Mouse (Mus musculus) thymus, adult 2 months (tissue): ENCODE measurements around the gene Tfap2d. TPM values are rescaled to one million over a fixed set of nuclear protein-coding genes. Genes with fewer than 3 reads are reported as not detected.

Source experiments
- DNase-seq: peaks from one replicate; pipeline ENCODE4 v3.0.0; 2021
- H3K27ac ChIP-seq: fragments of 200-500 bp; 2 replicates; pipeline ENCODE4 v1.5.1; 2012; ENCODE audit warnings: low read length, control low read depth; ENCODE audit not compliant: control insufficient read depth, insufficient read depth
- H3K27me3 ChIP-seq: fragments of 200-500 bp; 2 replicates; pipeline ENCODE4 v1.6.1; 2012; ENCODE audit warnings: mild to moderate bottlenecking, low read length, moderate library complexity, mixed read lengths; ENCODE audit not compliant: control insufficient read depth, insufficient read depth
- H3K36me3 ChIP-seq: fragments of 200-500 bp; 2 replicates; pipeline ENCODE4 v1.6.1; 2012; ENCODE audit warnings: mild to moderate bottlenecking, low read length, moderate library complexity; ENCODE audit not compliant: control insufficient read depth, insufficient read depth
- H3K4me1 ChIP-seq: fragments of 200-500 bp; replicated peaks from 2 replicates; pipeline ENCODE4 v1.6.1; 2012; ENCODE audit warnings: low read length; ENCODE audit not compliant: control insufficient read depth, insufficient read depth
- H3K4me3 ChIP-seq: fragments of 200-500 bp; 2 replicates; pipeline ENCODE4 v1.5.1; 2012; ENCODE audit warnings: mild to moderate bottlenecking, low read length, control low read depth, moderate library complexity; ENCODE audit not compliant: control insufficient read depth, insufficient read depth
- CTCF ChIP-seq: fragments of 200-500 bp; IDR thresholded peaks from 2 replicates; pipeline ENCODE4 v1.5.1; 2012; ENCODE audit warnings: mild to moderate bottlenecking, control low read depth, low read length, moderate library complexity, borderline replicate concordance; ENCODE audit not compliant: control insufficient read depth, poor library complexity, insufficient read depth; ENCODE audit errors: extremely low read depth
- POLR2A ChIP-seq: fragments of 200-500 bp; IDR thresholded peaks from 2 replicates; pipeline ENCODE4 v1.6.1; 2012; ENCODE audit warnings: mild to moderate bottlenecking, low read length, control low read depth, moderate library complexity; ENCODE audit not compliant: control insufficient read depth, poor library complexity, insufficient read depth; ENCODE audit errors: extremely low read depth
- WGBS: fragments of 180-500 bp; shearing (Covaris S2); methylation state at CpG from one replicate; pipeline ENCODE4 v1.1.7; 2018; 5-methylcytosine and 5-hydroxymethylcytosine counted together
- polyA plus RNA-seq: library from polyadenylated mRNA; depleted of rRNA; stranded (reverse); fragments of >200 nt; gene quantifications from 2 replicates; pipeline ENCODE4 v1.2.3, GENCODE M21; 2012

The Tfap2d gene
- polyA plus RNA-seq, 1 experiment, result not detected

- WGBS, result 3% methylated on average over 10 of the region's 10 CpGs
- H3K27ac ChIP-seq, result no peak overlapping the region
- no peaks in the 10 kb centered on the region for H3K36me3 ChIP-seq
- H3K4me3 ChIP-seq, result no peak overlapping the region
- no peak for DNase-seq
- H3K4me1 ChIP-seq, result no peaks in the 10 kb centered on the region
- TF ChIP-seq POLR2A (no peak), CTCF (no peak)
- peaks cover 11% of the 10 kb centered on the region for H3K27me3 ChIP-seq
Observed at GRCm38 (mm10) chr1:19209359-19209745, 106.5 kb downstream of the Tfap2d start.

GRCm38 (mm10) chr1:19209776-19210175, 107.0 kb downstream of the Tfap2d start:
- TF ChIP-seq CTCF (no peak), POLR2A (no peak)
- Histone ChIP-seq H3K4me3 (no peak overlapping the region), H3K27ac (no peak overlapping the region), H3K36me3 (no peaks in the 10 kb centered on the region), H3K27me3 (peaks cover 11% of the 10 kb centered on the region), H3K4me1 (no peaks in the 10 kb centered on the region)
- WGBS, result 5% methylated on average over 31 of the region's 31 CpGs
- no peak for DNase-seq

- no peak for TF ChIP-seq POLR2A
- TF ChIP-seq CTCF, result no peak
- DNase-seq, result no peak
- Histone ChIP-seq H3K4me3 (no peak overlapping the region), H3K27ac (no peak overlapping the region), H3K36me3 (no peaks in the 10 kb centered on the region), H3K4me1 (no peaks in the 10 kb centered on the region), H3K27me3 (peaks cover 11% of the 10 kb centered on the region)
- WGBS, result 4% methylated on average over 29 of the region's 30 CpGs
Observed at GRCm38 (mm10) chr1:19210215-19211032, 107.6 kb downstream of the Tfap2d start.

- H3K27me3 ChIP-seq, result peaks cover 11% of the 10 kb centered on the region
- DNase-seq, result no peak
- H3K36me3 ChIP-seq, result no peaks in the 10 kb centered on the region
- 12% methylated on average over 8 of the region's 8 CpGs for WGBS
- H3K27ac ChIP-seq, result no peak overlapping the region
- no peak overlapping the region for H3K4me3 ChIP-seq
- TF ChIP-seq POLR2A (no peak), CTCF (no peak)
- H3K4me1 ChIP-seq, result no peaks in the 10 kb centered on the region
Observed at GRCm38 (mm10) chr1:19211033-19211405, 108.2 kb downstream of the Tfap2d start.

GRCm38 (mm10) chr1:19211546-19212154, 108.8 kb downstream of the Tfap2d start:
- no peak for DNase-seq
- Histone ChIP-seq H3K27me3 (peaks cover 11% of the 10 kb centered on the region), H3K4me1 (no peaks in the 10 kb centered on the region), H3K27ac (no peak overlapping the region), H3K36me3 (no peaks in the 10 kb centered on the region), H3K4me3 (no peak overlapping the region)
- TF ChIP-seq CTCF (no peak), POLR2A (no peak)
- 10% methylated on average over 15 of the region's 15 CpGs for WGBS

GRCm38 (mm10) chr1:19212691-19213090, 109.9 kb downstream of the Tfap2d start:
- Histone ChIP-seq H3K27me3 (peaks cover 11% of the 10 kb centered on the region), H3K4me1 (no peaks in the 10 kb centered on the region), H3K4me3 (no peak overlapping the region), H3K36me3 (no peaks in the 10 kb centered on the region), H3K27ac (no peak overlapping the region)
- no peak for TF ChIP-seq POLR2A
- no peak for TF ChIP-seq CTCF
- 4% methylated on average over 4 of the region's 4 CpGs for WGBS
- DNase-seq, result no peak

- Histone ChIP-seq H3K4me3 (no peak overlapping the region), H3K4me1 (no peaks in the 10 kb centered on the region), H3K27me3 (peaks cover 11% of the 10 kb centered on the region), H3K36me3 (no peaks in the 10 kb centered on the region), H3K27ac (no peak overlapping the region)
- 5% methylated on average over 4 of the region's 4 CpGs for WGBS
- no peak for DNase-seq
- TF ChIP-seq POLR2A (no peak), CTCF (no peak)
Observed at GRCm38 (mm10) chr1:19213171-19213570, 110.3 kb downstream of the Tfap2d start.
